Mouse (Mus musculus) kidney, adult 2 months (tissue): ENCODE results near the gene Kremen1. TPM values are rescaled to one million over a fixed set of nuclear protein-coding genes. Genes with fewer than 3 reads are reported as not detected.
A peak's percentile ranks its signal among the peaks of the same experiment; 100 is the strongest.

Experiments used
- DNase-seq: peaks from one replicate; pipeline ENCODE4 v3.0.0; 2021
- H3K27ac ChIP-seq: fragments of 200-500 bp; 2 replicates; pipeline ENCODE4 v1.5.1; 2012; ENCODE audit warnings: low read depth, low read length, control low read depth, inconsistent platforms; ENCODE audit not compliant: insufficient read depth
- H3K27me3 ChIP-seq: fragments of 200-500 bp; replicated peaks from 2 replicates; pipeline ENCODE4 v1.6.1; 2012; ENCODE audit warnings: mild to moderate bottlenecking, moderate library complexity, low read length, inconsistent platforms; ENCODE audit not compliant: control insufficient read depth, insufficient read depth
- H3K36me3 ChIP-seq: fragments of 200-500 bp; 2 replicates; pipeline ENCODE4 v1.6.1; 2012; ENCODE audit warnings: mild to moderate bottlenecking, moderate library complexity, low read length, inconsistent platforms; ENCODE audit not compliant: control insufficient read depth, insufficient read depth
- H3K4me1 ChIP-seq: fragments of 200-500 bp; 2 replicates; pipeline ENCODE4 v1.6.1; 2011; ENCODE audit warnings: low read length; ENCODE audit not compliant: control insufficient read depth, insufficient read depth
- H3K4me3 ChIP-seq: fragments of 200-500 bp; 2 replicates; pipeline ENCODE4 v1.5.1; 2011; ENCODE audit warnings: mild to moderate bottlenecking, low read depth, low read length, control low read depth; ENCODE audit not compliant: insufficient read depth
- CTCF ChIP-seq: fragments of 200-500 bp; conservative IDR thresholded peaks from 2 replicates; pipeline ENCODE4 v1.5.1; 2011; ENCODE audit warnings: low read depth, mild to moderate bottlenecking, control low read depth, low read length, moderate library complexity, mixed read lengths; ENCODE audit not compliant: insufficient read depth, insufficient read length
- POLR2A ChIP-seq: fragments of 200-500 bp; IDR thresholded peaks from one replicate; pipeline ENCODE4 v1.6.1; 2011; ENCODE audit warnings: low read depth, low read length, control low read depth
- WGBS: fragments of 180-500 bp; shearing (Covaris S2); methylation state at CpG from one replicate; pipeline ENCODE4 v1.1.7; 2018; 5-methylcytosine and 5-hydroxymethylcytosine counted together
- polyA plus RNA-seq: library from polyadenylated mRNA; depleted of rRNA; stranded (reverse); fragments of >200 nt; gene quantifications from 2 replicates; pipeline ENCODE4 v1.2.3, GENCODE M21; 2012

Kremen1 gene
- polyA plus RNA-seq, 1 experiment = 21.6 TPM

GRCm38 (mm10) chr11:5181850-5182404, 79.4 kb downstream of the Kremen1 start:
- no peaks in the 10 kb centered on the region for H3K27me3 ChIP-seq
- TF ChIP-seq POLR2A (no peak), CTCF (peak; percentile 94)
- no peak overlapping the region for H3K27ac ChIP-seq
- DNase-seq = peak; percentile 82
- no peak overlapping the region for H3K4me3 ChIP-seq
- no peaks in the 10 kb centered on the region for H3K4me1 ChIP-seq
- WGBS = 18% methylated on average over 13 of the region's 13 CpGs
- H3K36me3 ChIP-seq = no peaks in the 10 kb centered on the region

GRCm38 (mm10) chr11:5179391-5179790, 82.0 kb downstream of the Kremen1 start:
- TF ChIP-seq POLR2A = no peak
- no peak for TF ChIP-seq CTCF
- WGBS = 67% methylated on average over 8 of the region's 8 CpGs
- Histone ChIP-seq H3K27ac (no peak overlapping the region), H3K27me3 (no peaks in the 10 kb centered on the region), H3K4me1 (no peaks in the 10 kb centered on the region), H3K4me3 (no peak overlapping the region), H3K36me3 (no peaks in the 10 kb centered on the region)
- no peak for DNase-seq

- Histone ChIP-seq H3K4me1 (no peaks in the 10 kb centered on the region), H3K36me3 (no peaks in the 10 kb centered on the region), H3K27me3 (no peaks in the 10 kb centered on the region), H3K27ac (peak overlapping the region; percentile 35), H3K4me3 (no peak overlapping the region)
- 68% methylated on average over 12 of the region's 12 CpGs for WGBS
- peak; percentile 64 for DNase-seq
- no peak for TF ChIP-seq CTCF
- no peak for TF ChIP-seq POLR2A
Observed at GRCm38 (mm10) chr11:5177171-5177570, 84.2 kb downstream of the Kremen1 start.

- DNase-seq = no peak
- H3K4me1 ChIP-seq = no peaks in the 10 kb centered on the region
- no peaks in the 10 kb centered on the region for H3K27me3 ChIP-seq
- H3K27ac ChIP-seq = 0 out of 2 replicates have a peak overlapping the region, but pooled peaks have one; percentile 2
- TF ChIP-seq POLR2A (no peak), CTCF (no peak)
- no peaks in the 10 kb centered on the region for H3K36me3 ChIP-seq
- WGBS = 88% methylated on average over 8 of the region's 8 CpGs
- H3K4me3 ChIP-seq = no peak overlapping the region
Observed at GRCm38 (mm10) chr11:5176685-5177084, 84.7 kb downstream of the Kremen1 start.

GRCm38 (mm10) chr11:5175866-5176265, 85.5 kb downstream of the Kremen1 start:
- Histone ChIP-seq H3K36me3 (no peaks in the 10 kb centered on the region), H3K27me3 (no peaks in the 10 kb centered on the region), H3K4me3 (no peak overlapping the region), H3K4me1 (no peaks in the 10 kb centered on the region), H3K27ac (no peak overlapping the region)
- DNase-seq = no peak
- TF ChIP-seq POLR2A (no peak), CTCF (no peak)
- WGBS = 83% methylated on average over 2 of the region's 2 CpGs

- H3K4me1 ChIP-seq = no peaks in the 10 kb centered on the region
- DNase-seq = no peak
- 89% methylated on average over 7 of the region's 7 CpGs for WGBS
Observed at GRCm38 (mm10) chr11:5175141-5175540, 86.2 kb downstream of the Kremen1 start.

GRCm38 (mm10) chr11:5172861-5173260, 88.5 kb downstream of the Kremen1 start:
- H3K4me3 ChIP-seq = no peak overlapping the region
- TF ChIP-seq POLR2A (no peak), CTCF (no peak)
- no peak overlapping the region for H3K27ac ChIP-seq
- H3K4me1 ChIP-seq = no peaks in the 10 kb centered on the region
- no peaks in the 10 kb centered on the region for H3K27me3 ChIP-seq
- DNase-seq = peak; percentile 28
- no peaks in the 10 kb centered on the region for H3K36me3 ChIP-seq
- WGBS = 53% methylated on average over 3 of the region's 3 CpGs

More at GRCm38 (mm10) chr11:5175141-5175540, 86.2 kb downstream of the Kremen1 start:
- Histone ChIP-seq H3K36me3 (no peaks in the 10 kb centered on the region), H3K4me3 (no peak overlapping the region), H3K27me3 (no peaks in the 10 kb centered on the region), H3K27ac (no peak overlapping the region)
- TF ChIP-seq CTCF (no peak), POLR2A (no peak)
